Mouse (Mus musculus): ENCODE measurements around the gene Glyctk. TPM values are rescaled to one million over a fixed set of nuclear protein-coding genes. Genes with fewer than 3 reads are reported as not detected.

The Glyctk gene
- polyA plus RNA-seq, 1 experiment: 1.1 TPM

DNA sequence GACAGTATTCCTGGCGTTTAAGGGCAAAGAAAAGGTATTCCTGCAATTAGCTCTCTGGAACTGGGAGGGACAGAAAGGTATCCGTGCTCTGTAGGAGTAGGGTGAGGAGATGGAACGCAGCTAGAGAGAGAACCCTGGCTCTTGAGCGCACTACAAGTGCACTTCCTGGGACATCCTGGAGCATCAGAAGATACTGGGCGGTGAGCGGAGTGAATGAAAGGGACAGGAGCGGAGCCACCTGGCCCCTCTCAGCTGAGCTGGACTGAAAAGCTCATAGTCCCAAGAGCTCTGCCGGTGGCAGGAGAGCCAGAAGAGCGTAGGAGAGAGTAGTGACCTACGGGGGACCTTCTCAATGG lies 8.6 kb downstream of the Glyctk start:
- H3K27me3 ChIP-seq (replicated peaks): peaks cover 74% of the 10 kb centered on the region
- no peak for TF ChIP-seq FLI1 (IDR thresholded peaks at IDR 0.05; ENCODE audit: low read length)
- TF ChIP-seq GATA1 (IDR thresholded peaks at IDR 0.05; ENCODE audit: borderline replicate concordance, low read length): no peak
- no peaks in the 10 kb centered on the region for H3K9me3 ChIP-seq
- no peaks in the 10 kb centered on the region for H3K36me3 ChIP-seq (replicated peaks; ENCODE audit: low read length)
- H3K4me3 ChIP-seq (replicated peaks): no peak overlapping the region
- peaks cover 27% of the 10 kb centered on the region for H3K4me1 ChIP-seq

DNA sequence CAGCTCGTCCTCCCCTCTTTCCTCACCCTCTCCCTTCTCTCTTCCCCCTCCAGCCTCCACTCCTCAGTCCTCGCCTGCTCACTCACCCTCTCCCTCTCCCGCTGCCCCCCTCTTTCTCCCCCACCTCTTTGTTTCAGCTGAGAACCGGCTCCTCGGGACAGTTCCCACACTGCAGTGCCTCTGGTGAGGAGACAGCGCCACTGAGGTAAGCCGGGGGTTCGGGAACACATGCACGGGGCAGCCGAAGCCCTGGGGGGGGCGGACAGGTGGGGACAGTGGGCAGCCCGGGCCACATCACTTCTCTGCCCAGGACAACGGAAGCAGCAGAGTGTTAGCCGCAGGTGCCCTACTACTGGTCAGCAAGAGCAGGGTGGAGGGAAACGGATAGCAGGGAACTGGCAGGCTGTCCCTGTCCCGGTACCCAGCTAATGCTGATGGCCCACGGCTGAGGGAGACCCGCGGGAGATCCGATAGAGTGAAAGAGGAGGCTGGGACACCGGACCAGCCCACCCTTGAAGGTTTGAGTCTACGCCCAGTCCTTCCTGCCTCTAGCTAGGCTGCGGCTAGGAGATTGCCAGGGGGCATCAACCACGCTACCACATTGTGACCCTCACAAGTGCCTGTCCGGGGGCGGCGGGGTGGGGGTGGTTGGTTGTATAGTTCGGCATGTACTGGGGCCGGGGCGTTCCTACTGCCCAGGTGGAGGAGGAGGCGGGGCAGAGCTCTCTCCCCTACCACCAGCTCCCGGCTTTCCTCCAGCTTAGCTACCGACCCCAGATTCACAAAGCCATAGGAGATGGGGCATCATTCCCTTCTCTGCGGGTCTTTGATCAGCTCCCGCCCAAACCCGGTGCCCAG lies 9.2 kb downstream of the Glyctk start:
- Histone ChIP-seq H3K9me3 (no peaks in the 10 kb centered on the region), H3K4me1 (peaks cover 27% of the 10 kb centered on the region), H3K36me3 (replicated peaks; ENCODE audit: low read length) (no peaks in the 10 kb centered on the region), H3K4me3 (replicated peaks) (peak overlapping the region; percentile 57), H3K27me3 (replicated peaks) (peaks cover 78% of the 10 kb centered on the region)
- no peak for TF ChIP-seq GATA1 (IDR thresholded peaks at IDR 0.05; ENCODE audit: borderline replicate concordance, low read length)
- no peak for TF ChIP-seq FLI1 (IDR thresholded peaks at IDR 0.05; ENCODE audit: low read length)

DNA sequence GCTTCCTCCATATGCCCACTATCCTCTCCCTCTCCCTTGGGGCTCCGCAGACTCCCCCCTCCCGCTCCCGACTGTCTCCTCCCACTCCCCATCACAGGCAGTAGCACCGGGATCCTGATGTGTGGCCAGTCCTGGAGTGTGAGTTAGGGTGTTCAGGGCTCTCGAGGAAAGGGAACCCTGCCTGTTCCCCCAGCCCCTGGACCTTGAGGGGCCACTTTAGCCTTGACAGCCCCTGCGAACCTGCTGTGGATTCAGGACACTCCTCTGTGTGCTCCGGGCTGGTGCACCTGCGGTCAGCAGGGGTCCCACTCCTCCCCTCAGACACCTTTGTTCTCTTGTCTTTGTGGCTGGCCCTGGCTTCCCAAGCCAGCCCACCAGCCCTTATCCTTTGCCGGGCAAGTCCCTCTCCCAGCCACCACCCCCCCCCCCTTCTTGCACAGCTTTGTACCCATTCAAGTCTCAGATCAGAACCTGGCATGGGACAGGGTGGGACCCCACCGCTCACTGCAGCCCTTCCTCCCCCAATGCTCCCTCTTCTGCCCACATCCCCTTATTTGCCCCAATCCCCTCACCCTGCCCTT lies 10.0 kb downstream of the Glyctk start:
- H3K36me3 ChIP-seq (replicated peaks; ENCODE audit: low read length): no peaks in the 10 kb centered on the region
- peaks cover 27% of the 10 kb centered on the region for H3K4me1 ChIP-seq
- H3K4me3 ChIP-seq (replicated peaks): peak overlapping the region; percentile 14
- TF ChIP-seq GATA1 (IDR thresholded peaks at IDR 0.05; ENCODE audit: borderline replicate concordance, low read length) (no peak), FLI1 (IDR thresholded peaks at IDR 0.05; ENCODE audit: low read length) (no peak)
- H3K9me3 ChIP-seq: no peaks in the 10 kb centered on the region
- H3K27me3 ChIP-seq (replicated peaks): peaks cover 77% of the 10 kb centered on the region

DNA sequence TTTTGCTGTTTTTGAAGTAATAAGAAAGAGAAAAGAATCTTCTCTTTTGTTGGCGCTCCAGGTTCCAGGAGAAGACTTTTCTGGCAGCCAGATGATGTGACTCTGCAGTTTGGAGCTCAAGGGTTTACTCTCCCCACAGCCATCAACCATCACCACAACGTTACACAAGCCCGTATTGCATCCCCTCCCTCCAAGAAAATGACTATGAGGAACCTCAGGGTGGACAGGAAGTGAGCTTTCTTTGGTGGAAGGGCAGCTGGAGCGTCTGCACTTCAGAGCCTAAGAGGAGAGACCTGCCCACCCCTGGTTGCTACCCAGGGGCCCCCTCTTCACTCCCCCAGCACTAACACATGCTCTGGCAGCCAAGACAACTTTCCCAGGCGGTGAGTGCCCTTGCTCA lies 10.7 kb downstream of the Glyctk start:
- Histone ChIP-seq H3K4me3 (replicated peaks) (no peak overlapping the region), H3K4me1 (peaks cover 27% of the 10 kb centered on the region), H3K27me3 (replicated peaks) (peaks cover 76% of the 10 kb centered on the region), H3K36me3 (replicated peaks; ENCODE audit: low read length) (no peaks in the 10 kb centered on the region), H3K9me3 (no peaks in the 10 kb centered on the region)
- TF ChIP-seq FLI1 (IDR thresholded peaks at IDR 0.05; ENCODE audit: low read length) (no peak), GATA1 (IDR thresholded peaks at IDR 0.05; ENCODE audit: borderline replicate concordance, low read length) (no peak)

DNA sequence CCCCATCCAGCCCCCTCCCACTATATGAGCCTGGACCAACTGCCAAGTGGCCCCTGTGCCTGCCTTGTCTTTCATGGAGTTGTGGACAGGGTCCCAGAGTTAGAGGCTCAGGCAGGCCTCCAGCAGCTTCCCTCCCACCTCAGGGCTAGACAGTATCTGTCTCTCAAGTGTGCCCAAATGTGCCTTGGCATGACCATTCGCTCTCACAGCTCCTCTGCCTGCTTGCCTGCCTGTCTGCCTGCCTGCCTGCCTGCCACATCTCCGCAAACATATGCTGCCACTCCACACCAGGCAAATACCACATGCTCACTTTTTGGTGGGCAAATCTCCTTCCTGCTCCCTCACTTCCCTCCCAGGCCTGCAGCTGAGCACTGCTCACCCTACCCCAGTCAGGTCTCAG lies 12.4 kb downstream of the Glyctk start:
- H3K9me3 ChIP-seq: no peaks in the 10 kb centered on the region
- peaks cover 66% of the 10 kb centered on the region for H3K27me3 ChIP-seq (replicated peaks)
- H3K4me3 ChIP-seq (replicated peaks): no peak overlapping the region
- no peaks in the 10 kb centered on the region for H3K36me3 ChIP-seq (replicated peaks; ENCODE audit: low read length)
- peaks cover 27% of the 10 kb centered on the region for H3K4me1 ChIP-seq
- TF ChIP-seq GATA1 (IDR thresholded peaks at IDR 0.05; ENCODE audit: borderline replicate concordance, low read length) (no peak), FLI1 (IDR thresholded peaks at IDR 0.05; ENCODE audit: low read length) (no peak)

DNA sequence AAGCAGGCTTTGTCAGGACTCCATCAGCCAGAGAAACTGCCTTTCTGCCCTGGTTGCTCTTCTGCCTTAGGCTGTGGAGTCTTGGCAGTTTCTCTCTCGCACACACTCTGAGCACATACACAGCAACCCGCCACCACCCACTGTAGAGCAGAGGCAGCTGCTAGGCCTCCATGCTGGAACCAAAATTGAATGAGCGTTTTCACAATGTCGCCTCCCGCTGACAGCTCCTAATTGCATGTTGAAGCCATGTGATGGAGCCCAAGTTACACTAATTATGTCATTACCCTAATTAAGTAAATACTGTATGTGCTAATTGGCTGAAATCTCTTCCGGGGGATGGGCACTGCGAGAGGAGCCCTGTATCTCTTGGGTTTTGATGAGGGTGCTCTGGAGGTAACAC lies 13.8 kb downstream of the Glyctk start:
- Histone ChIP-seq H3K36me3 (replicated peaks; ENCODE audit: low read length) (no peaks in the 10 kb centered on the region), H3K4me3 (replicated peaks) (no peak overlapping the region), H3K9me3 (no peaks in the 10 kb centered on the region), H3K4me1 (peaks cover 23% of the 10 kb centered on the region), H3K27me3 (replicated peaks) (peaks cover 55% of the 10 kb centered on the region)
- no peak for TF ChIP-seq FLI1 (IDR thresholded peaks at IDR 0.05; ENCODE audit: low read length)
- no peak for TF ChIP-seq GATA1 (IDR thresholded peaks at IDR 0.05; ENCODE audit: borderline replicate concordance, low read length)

DNA sequence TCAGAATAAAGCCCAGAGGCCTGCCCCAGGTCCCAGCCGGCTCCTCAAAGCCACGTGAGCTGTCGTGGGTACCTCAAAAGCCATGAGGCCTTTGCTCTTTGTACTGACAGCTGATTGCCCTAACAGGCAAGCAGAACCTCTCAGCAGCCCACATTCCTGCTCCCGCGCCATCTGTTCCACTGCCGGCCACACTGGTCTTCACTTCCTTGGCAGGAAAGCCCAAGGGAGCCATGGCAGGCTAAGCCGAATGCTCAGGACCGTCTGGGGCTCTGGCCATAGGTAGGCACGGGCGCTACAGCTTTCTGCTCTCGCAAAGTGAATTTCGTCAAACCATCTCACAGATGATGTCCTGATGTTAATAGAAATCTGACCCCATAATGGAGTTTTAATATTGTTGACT lies 16.0 kb downstream of the Glyctk start:
- Histone ChIP-seq H3K36me3 (replicated peaks; ENCODE audit: low read length) (no peaks in the 10 kb centered on the region), H3K9me3 (peaks cover 12% of the 10 kb centered on the region)

DNA sequence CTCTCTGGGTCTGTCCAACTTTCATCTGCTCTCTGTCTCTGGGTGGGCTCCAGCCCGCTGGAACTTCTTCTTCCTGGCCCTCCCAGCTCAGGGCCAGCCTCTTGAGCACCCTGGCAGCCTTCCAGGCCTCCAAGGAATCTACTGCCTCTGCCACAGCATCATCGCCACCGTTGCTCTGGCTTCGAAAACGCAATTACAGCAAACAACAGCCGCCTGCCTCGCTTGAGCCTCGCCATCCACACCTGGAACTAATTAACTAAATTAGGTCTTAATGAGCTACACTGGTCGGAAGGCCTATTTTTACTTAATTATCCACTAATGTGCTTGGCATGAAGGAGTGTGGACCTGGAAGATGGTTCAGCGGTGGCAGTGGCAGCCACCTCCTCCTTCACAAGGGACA lies 18.2 kb downstream of the Glyctk start:
- peaks cover 20% of the 10 kb centered on the region for H3K9me3 ChIP-seq
- TF ChIP-seq FLI1 (IDR thresholded peaks at IDR 0.05; ENCODE audit: low read length) (no peak), GATA1 (IDR thresholded peaks at IDR 0.05; ENCODE audit: borderline replicate concordance, low read length) (no peak)
- H3K27me3 ChIP-seq (replicated peaks): peaks cover 18% of the 10 kb centered on the region
- no peaks in the 10 kb centered on the region for H3K4me1 ChIP-seq
- no peak overlapping the region for H3K4me3 ChIP-seq (replicated peaks)
- no peaks in the 10 kb centered on the region for H3K36me3 ChIP-seq (replicated peaks; ENCODE audit: low read length)

More for the DNA sequence above, 16.0 kb downstream of the Glyctk start:
- no peak for TF ChIP-seq GATA1 (IDR thresholded peaks at IDR 0.05; ENCODE audit: borderline replicate concordance, low read length)
- TF ChIP-seq FLI1 (IDR thresholded peaks at IDR 0.05; ENCODE audit: low read length): no peak
- peaks cover 1% of the 10 kb centered on the region; the same call in 1 of the 2 replicates for H3K4me1 ChIP-seq
- H3K27me3 ChIP-seq (replicated peaks): peaks cover 35% of the 10 kb centered on the region
- no peak overlapping the region for H3K4me3 ChIP-seq (replicated peaks)

DNA sequence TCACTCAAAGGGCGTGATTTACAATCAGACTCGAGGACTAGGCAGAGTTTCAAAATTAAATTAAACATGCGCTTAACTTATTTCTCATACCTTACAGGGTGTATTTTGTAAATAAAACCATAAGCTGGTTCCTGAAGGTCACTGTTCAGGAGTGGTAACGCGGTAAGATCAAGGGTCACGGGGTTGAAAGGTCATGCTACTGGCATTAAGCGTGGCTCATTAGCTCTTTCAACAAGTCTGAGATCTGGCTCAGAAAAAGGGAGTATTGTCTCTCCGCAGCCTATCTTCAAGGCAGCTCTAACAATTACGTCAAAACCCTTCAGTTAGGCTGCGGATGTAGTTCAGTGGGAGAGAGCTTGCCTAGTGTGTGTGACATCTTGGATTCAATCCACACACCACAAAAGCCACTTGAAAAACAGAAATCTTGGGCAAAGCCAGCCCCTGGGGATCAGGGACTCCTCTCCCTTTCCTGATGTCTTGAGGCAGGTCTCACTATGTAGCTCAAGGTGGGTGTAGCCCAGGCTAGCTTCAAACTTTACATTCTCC lies 20.2 kb downstream of the Glyctk start:
- Histone ChIP-seq H3K9me3 (peaks cover 33% of the 10 kb centered on the region), H3K4me1 (no peaks in the 10 kb centered on the region), H3K36me3 (replicated peaks; ENCODE audit: low read length) (no peaks in the 10 kb centered on the region), H3K27me3 (replicated peaks) (peaks cover 10% of the 10 kb centered on the region), H3K4me3 (replicated peaks) (no peak overlapping the region)
- TF ChIP-seq GATA1 (IDR thresholded peaks at IDR 0.05; ENCODE audit: borderline replicate concordance, low read length) (no peak), FLI1 (IDR thresholded peaks at IDR 0.05; ENCODE audit: low read length) (no peak)

DNA sequence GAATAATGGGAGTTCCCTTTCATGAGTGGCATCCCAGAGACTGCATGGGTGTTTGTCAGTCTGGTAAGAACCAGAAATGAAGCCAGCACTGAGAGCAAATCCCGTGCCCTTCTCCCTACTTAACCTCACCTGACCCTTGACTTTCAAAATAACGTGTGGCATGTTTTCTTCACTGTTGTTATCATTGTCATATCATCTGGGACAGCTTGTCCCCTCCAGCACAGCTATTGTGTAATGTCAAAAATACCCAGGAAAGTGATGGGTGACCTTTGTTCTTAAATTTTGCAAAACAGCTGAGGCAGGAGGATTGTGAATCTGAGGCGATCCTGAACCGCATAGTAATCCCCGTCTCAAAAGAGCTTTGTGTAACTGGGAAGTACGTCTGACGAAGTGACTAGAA lies 27.7 kb downstream of the Glyctk start:
- Histone ChIP-seq H3K4me1 (no peaks in the 10 kb centered on the region), H3K4me3 (replicated peaks) (no peak overlapping the region), H3K27me3 (replicated peaks) (peaks cover 5% of the 10 kb centered on the region), H3K9me3 (peaks cover 20% of the 10 kb centered on the region), H3K36me3 (replicated peaks; ENCODE audit: low read length) (no peaks in the 10 kb centered on the region)
- TF ChIP-seq GATA1 (IDR thresholded peaks at IDR 0.05; ENCODE audit: borderline replicate concordance, low read length) (no peak), FLI1 (IDR thresholded peaks at IDR 0.05; ENCODE audit: low read length) (no peak)
